Mouse (Mus musculus) layer of hippocampus, adult 8-10 months (tissue): Measurements from ENCODE around the gene Med31. TPM values are rescaled to one million over a fixed set of nuclear protein-coding genes. Genes with fewer than 3 reads are reported as not detected.

Source experiments
- DNase-seq, 2 experiments: peaks; one replicate each; pipeline ENCODE4 v3.0.0; 2022; ENCODE audit warnings: low spot score in 2 of 2
- total RNA-seq, 4 experiments: library from RNA; stranded (reverse); gene quantifications; 2 replicates each; pipeline ENCODE4 v1.2.4; 2022

The Med31 gene
- 10 to 100 TPM; 13.1 to 16.1 (median 13.7) TPM for total RNA-seq

GRCm38 (mm10) chr11:72215410-72215797 is at the start of gene Med31:
Gene Med31 (minus strand): TSS chr11:72215592.
- peak; percentile 67 to 75 for DNase-seq

- DNase-seq: no peak
Measured at GRCm38 (mm10) chr11:72256441-72256840, 41.0 kb upstream of the Med31 start.

- no peak for DNase-seq
Measured at GRCm38 (mm10) chr11:72255629-72256028, 40.2 kb upstream of the Med31 start.

GRCm38 (mm10) chr11:72245196-72245753 is 29.9 kb upstream of the Med31 start:
- no peak for DNase-seq

DNA sequence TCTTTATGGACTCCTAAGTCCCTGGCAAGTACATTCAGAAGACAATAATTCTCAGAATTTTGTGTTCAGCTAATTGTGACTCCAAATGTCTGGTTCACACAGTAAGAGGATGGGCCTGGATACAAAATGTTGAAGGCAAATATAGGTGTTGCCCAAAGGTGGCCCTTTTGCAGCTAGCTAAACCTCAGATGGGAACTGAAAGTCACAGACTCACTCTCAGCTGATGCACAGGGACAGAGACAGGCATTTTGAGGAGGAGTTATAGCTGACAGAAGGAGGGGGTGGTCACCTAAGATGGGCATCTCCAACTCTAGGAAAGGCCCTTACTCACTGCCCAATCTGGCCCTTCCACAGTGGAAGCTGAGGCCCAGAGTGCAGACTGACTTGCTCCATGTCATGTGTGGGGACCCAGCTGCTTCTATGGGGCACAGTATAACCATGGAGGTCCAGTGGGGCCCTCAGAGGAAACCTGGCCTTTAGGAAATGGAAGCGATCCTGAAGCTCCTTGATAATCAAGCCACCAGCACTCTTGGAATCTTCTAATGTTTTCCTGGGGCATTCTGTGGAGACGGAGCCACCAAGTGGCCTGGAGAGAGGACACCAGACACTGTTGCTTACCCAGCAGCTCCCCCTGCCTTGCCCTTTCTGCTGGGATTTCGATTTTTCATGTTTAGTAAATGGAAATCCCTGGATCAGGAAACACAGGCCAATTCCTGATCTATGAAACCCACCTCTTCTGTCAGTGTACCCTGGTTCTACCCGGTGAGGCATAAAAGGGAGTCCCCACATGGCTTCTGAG is 24.9 kb upstream of the Med31 start:
- no peak for DNase-seq

DNA sequence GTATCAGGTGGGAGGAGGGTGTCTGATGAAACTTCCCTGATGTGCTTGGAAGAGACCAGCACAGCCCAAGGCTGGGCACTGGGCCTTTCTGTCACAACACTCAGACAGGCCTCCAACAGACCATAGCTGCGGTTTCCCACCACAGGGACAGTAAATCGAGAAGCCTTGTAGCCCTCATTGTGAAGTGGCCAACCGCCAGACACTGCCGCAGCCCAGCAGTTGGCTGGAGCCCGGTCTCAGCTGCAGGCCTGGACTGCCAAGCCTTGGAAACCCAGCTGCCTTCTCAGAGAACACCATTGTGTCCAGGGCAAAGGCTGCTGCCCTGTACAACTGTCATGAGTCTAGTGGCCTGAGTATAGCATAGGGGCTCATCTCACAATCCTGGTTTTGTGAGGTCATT is 18.6 kb upstream of the Med31 start:
- DNase-seq: peak; percentile 65 to 71

DNA sequence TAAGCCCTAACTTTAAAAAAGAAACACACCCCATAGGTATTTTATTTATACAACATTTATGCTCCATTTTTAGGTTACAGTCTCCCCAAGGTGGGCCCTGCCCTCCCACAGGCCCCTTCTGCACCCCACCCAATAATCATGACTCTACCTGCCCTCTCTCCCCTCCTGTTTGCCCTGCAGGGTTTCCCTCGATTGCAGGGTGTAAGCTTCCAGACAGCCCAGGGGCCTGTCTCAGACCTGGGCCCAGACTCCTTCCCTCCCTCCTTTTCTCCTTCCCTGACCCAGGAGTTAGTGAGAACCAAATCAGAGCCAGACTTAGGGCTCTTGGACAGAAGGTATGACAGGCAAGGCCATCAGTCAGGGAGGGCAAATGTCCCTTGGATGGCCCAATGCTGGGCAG is 17.6 kb upstream of the Med31 start:
- DNase-seq: no peak

DNA sequence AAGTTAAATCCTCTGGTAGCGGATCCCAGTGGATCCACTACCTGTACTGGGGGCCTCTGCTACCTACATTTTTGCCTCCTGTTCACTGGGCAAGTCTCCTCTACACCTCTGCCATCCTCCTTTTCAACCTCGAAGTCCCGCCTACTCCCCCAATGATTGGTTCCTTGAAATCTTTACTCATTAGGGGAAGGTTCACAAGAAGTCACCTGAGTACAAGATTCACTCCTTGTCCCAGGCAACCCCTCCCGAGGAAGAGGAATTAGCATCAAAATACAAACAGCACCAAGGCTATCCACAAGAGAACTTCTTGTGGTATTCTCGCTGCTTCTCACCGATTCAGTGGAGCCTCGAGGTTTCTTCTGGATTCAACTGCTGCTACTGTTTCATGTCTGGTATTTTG is 16.7 kb upstream of the Med31 start:
- no peak for DNase-seq

DNA sequence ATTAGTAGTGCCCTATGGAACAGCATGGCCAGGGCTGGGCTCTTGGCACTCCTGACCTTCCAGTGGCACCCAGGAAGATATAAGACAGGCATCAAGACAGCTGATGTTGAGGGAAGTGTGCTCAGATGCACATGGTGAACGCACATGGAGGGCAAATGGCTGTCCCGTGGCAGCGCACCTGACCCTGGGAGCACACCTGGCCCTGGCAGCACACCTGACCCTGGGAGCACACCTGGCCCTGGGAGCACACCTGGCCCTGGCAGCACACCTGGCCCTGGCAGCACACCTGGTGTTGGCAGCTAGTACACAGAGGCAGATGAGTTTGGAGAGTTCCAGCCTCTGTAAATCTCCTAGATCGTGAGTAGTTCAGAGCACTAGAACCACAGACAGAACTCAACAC is 13.1 kb upstream of the Med31 start:
- DNase-seq: no peak

DNA sequence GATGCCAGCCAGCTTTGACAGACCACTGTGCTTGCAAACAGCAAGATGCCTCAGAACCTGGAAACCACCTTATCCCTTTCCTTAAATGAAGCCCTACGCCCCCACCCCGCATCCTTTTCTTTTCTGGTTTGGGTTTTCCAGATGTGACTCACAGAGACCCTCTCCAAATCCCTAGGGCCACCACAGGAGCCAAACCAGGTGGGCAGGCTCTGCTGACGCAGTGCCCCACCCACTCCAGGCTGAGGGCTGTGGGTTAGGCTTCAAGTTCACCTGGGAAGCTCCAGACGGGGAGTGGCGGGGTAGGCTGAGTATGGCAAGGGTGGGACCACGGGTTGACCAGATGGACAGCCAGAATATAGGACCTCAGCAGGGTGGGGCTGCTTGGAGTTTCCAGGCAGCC is 11.5 kb upstream of the Med31 start:
- DNase-seq: no peak

DNA sequence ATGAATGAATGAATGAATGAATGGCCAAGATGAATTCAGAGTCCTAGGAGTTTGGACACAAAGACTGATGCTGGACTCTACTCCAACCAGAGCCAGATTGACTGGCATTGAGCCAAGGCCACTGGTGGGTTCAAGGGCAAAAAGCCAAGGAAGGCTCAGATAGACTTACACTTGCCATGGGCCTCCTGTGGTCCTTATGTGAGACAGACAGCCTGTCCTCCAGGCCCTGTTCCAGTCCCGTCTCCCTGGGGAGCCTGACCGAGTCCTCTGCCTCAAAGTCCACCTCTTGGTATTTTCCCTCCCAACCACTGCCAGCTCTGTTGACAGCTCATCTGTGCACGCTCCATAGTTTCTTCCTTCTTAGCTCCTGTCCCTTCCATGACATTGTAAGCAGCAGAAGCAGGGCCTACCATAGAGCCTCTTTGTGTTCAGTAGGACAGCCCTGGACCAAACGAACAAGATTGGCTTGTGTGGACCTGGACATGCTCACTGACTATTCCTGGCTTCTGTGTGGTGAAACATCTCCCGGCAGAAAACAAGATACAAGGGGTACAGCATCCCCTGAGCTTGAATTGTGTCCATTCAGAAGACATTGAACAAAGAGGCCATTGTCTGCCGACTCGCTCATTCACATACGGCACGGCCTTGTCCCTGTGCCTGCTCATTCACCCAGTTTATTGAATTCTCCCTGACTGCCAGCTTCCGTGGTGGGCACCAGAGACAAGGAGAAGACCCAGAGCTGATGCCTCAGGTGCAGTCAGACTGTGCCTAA is 10.8 kb upstream of the Med31 start:
- DNase-seq: no peak

GRCm38 (mm10) chr11:72224865-72225264 is 9.5 kb upstream of the Med31 start:
- peak in 1 of 2 experiments; percentile 88 for DNase-seq

DNA sequence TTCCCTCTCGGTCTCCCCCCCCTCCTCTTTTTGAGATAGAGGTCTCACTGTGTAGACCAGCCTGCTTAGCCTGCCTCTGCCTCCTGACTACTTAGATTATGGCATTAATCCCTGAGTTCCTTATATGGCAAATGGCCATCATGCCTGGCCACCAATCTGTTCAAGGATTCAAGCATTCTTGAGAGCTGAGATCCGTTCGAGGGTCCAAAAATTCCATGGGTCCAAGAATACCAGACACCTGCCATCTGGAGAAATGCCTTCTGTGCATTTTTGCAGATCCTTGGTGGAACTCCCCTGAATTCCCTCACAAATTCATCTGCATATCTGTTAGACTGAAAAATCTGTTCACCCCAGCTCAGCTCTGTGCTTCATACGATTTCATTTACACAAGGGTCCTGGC is 8.0 kb upstream of the Med31 start:
- DNase-seq: no peak

GRCm38 (mm10) chr11:72221278-72221677 is 5.9 kb upstream of the Med31 start:
- peak in 1 of 2 experiments; percentile 68 for DNase-seq

- DNase-seq: no peak
Measured at GRCm38 (mm10) chr11:72217116-72217515, 1.7 kb upstream of the Med31 start.

- DNase-seq: peak; percentile 94
Measured at GRCm38 (mm10) chr11:72214591-72215409, 592 bp downstream of the Med31 start.

DNA sequence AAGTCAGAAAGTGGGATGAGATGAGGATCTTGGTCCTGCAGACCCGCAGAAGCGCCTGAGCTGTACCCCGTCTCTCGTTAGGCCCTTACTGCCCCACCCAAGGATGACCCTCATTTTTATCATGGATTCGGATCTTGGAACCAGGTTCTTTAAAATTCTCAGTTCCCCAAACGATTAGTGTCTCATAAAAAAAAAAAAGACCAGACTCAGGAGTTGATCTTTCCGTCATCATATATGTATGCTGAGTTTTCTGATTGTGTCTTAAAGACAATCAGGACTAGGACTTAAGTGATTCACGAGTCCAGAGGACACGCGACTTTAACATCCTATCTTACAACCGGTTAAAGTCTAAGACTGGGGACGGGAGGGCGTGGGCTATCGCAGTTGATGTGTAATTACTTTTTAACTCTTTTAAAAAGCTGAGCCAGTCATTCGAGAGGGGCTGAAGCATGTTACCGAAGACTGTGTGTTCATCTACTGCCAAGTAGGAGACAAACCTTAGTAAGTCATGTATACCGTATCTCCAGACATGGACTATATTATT is 7.5 kb downstream of the Med31 start:
- DNase-seq: no peak

GRCm38 (mm10) chr11:72207204-72207833 is 8.1 kb downstream of the Med31 start, which contains the start of the genes 4933427D14Rik and Txndc17:
Gene 4933427D14Rik (minus strand): TSS chr11:72207459.
Gene Txndc17 (plus strand): TSS chr11:72207547.
- peak; percentile 83 to 87 for DNase-seq

DNA sequence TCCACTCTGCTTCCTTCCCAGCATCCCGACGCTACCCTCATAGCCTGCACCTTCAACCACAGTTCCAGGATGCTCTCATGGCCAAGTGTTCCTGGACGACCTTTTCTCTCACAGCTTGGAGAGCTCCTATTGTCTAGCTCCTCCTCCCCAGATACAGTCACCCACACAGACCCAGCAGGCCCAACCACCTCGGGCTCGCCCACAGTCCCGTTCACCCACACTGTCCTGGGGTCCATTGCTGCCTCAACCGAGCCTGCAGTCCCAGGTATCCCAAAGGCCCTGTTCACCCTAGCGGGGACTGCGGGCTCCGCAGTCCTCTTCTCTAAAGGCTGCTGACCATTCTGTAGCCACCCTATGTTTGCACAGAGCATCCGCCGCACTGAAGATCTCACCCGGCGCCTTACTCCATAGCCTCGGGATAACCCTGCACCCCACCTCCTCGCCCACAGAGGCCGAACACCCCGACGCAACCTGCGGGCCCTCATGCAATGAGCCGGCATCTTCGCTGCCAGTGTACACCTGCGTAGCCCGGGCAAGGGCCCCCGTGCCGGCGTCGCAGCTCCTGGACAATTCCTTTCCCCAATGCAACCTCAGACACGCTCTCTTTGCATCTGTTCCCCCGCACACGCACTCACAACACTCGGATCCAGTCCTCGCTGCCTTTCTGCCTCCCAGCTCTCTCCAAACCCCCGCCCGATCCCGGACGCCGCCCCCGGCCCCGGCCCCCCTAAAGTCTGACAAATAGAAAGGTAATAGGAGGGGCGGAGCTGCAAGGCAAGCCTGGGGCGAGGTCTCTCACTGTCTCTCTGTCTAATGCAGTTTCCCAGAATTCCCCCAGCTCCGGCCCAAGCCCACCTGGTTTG is 8.8 kb downstream of the Med31 start, which contains the start of gene Gm43951:
Gm43951 (minus strand) TSS at position 500 of the 863 bp plus-strand sequence.
- no peak for DNase-seq
